Mouse (Mus musculus): ENCODE measurements at regions not wholly inside any gene's neighbourhood (a gene's known extent, or its start where the extent isn't known, plus 50 kb on each side); places are given as distances from the start of the nearest gene placed in this dataset.

- Histone ChIP-seq H3K27ac (ENCODE audit: insufficient read depth, low read length) (no peak overlapping the region), H3K27me3 (ENCODE audit: control insufficient read depth, insufficient read depth, low read length) (no peaks in the 10 kb centered on the region), H3K4me1 (ENCODE audit: control insufficient read depth, insufficient read depth, low read length) (no peaks in the 10 kb centered on the region), H3K4me3 (replicated peaks; ENCODE audit: insufficient read depth, low read depth, low read length) (no peak overlapping the region)
- TF ChIP-seq POLR2A (IDR thresholded peaks at IDR 0.05; ENCODE audit: borderline replicate concordance, insufficient read depth, low read length) (no peak), CTCF (IDR thresholded peaks at IDR 0.05; ENCODE audit: borderline replicate concordance, insufficient read depth, low read depth, low read length) (no peak)
- WGBS, result 89% methylated on average over 13 of the region's 13 CpGs
- no peak for DNase-seq
Measured at GRCm38 (mm10) chr9:60982383-60983085, 188.2 kb downstream of the Uaca start.

GRCm38 (mm10) chr9:60983246-60983645 is 188.9 kb downstream of the Uaca start:
- 88% methylated on average over 5 of the region's 5 CpGs for WGBS
- Histone ChIP-seq H3K4me1 (ENCODE audit: control insufficient read depth, insufficient read depth, low read length) (no peaks in the 10 kb centered on the region), H3K27me3 (ENCODE audit: control insufficient read depth, insufficient read depth, low read length) (no peaks in the 10 kb centered on the region), H3K4me3 (replicated peaks; ENCODE audit: insufficient read depth, low read depth, low read length) (no peak overlapping the region), H3K27ac (ENCODE audit: insufficient read depth, low read length) (no peak overlapping the region)
- no peak for DNase-seq
- TF ChIP-seq CTCF (IDR thresholded peaks at IDR 0.05; ENCODE audit: borderline replicate concordance, insufficient read depth, low read depth, low read length) (no peak), POLR2A (IDR thresholded peaks at IDR 0.05; ENCODE audit: borderline replicate concordance, insufficient read depth, low read length) (no peak)

- DNase-seq, result no peak
- H3K27me3 ChIP-seq (ENCODE audit: control insufficient read depth, insufficient read depth, low read length), result no peaks in the 10 kb centered on the region
- no peak overlapping the region for H3K27ac ChIP-seq (ENCODE audit: insufficient read depth, low read length)
- H3K4me3 ChIP-seq (replicated peaks; ENCODE audit: insufficient read depth, low read depth, low read length), result no peak overlapping the region
- H3K4me1 ChIP-seq (ENCODE audit: control insufficient read depth, insufficient read depth, low read length), result no peaks in the 10 kb centered on the region
- 89% methylated on average over 4 of the region's 4 CpGs for WGBS
- TF ChIP-seq POLR2A (IDR thresholded peaks at IDR 0.05; ENCODE audit: borderline replicate concordance, insufficient read depth, low read length), result no peak
- no peak for TF ChIP-seq CTCF (IDR thresholded peaks at IDR 0.05; ENCODE audit: borderline replicate concordance, insufficient read depth, low read depth, low read length)
Measured at GRCm38 (mm10) chr9:60988113-60988512, 193.8 kb downstream of the Uaca start.

GRCm38 (mm10) chr9:60989670-60990391 is 195.5 kb downstream of the Uaca start:
- WGBS, result 19% methylated on average over 13 of the region's 13 CpGs
- TF ChIP-seq CTCF (IDR thresholded peaks at IDR 0.05; ENCODE audit: borderline replicate concordance, insufficient read depth, low read depth, low read length) (no peak), POLR2A (IDR thresholded peaks at IDR 0.05; ENCODE audit: borderline replicate concordance, insufficient read depth, low read length) (no peak)

GRCm38 (mm10) chr9:60991509-60991908 is 197.2 kb downstream of the Uaca start:
- 96% methylated on average over 5 of the region's 5 CpGs for WGBS
- Histone ChIP-seq H3K4me3 (replicated peaks; ENCODE audit: insufficient read depth, low read depth, low read length) (no peak overlapping the region), H3K27me3 (ENCODE audit: control insufficient read depth, insufficient read depth, low read length) (no peaks in the 10 kb centered on the region), H3K4me1 (ENCODE audit: control insufficient read depth, insufficient read depth, low read length) (no peaks in the 10 kb centered on the region), H3K27ac (ENCODE audit: insufficient read depth, low read length) (no peak overlapping the region)
- no peak for DNase-seq
- TF ChIP-seq CTCF (IDR thresholded peaks at IDR 0.05; ENCODE audit: borderline replicate concordance, insufficient read depth, low read depth, low read length) (no peak), POLR2A (IDR thresholded peaks at IDR 0.05; ENCODE audit: borderline replicate concordance, insufficient read depth, low read length) (no peak)

More at GRCm38 (mm10) chr9:60989670-60990391, 195.5 kb downstream of the Uaca start:
- Histone ChIP-seq H3K27me3 (ENCODE audit: control insufficient read depth, insufficient read depth, low read length) (no peaks in the 10 kb centered on the region), H3K4me1 (ENCODE audit: control insufficient read depth, insufficient read depth, low read length) (no peaks in the 10 kb centered on the region), H3K4me3 (replicated peaks; ENCODE audit: insufficient read depth, low read depth, low read length) (no peak overlapping the region), H3K27ac (ENCODE audit: insufficient read depth, low read length) (no peak overlapping the region)
- DNase-seq, result no peak

GRCm38 (mm10) chr9:60993661-60994060 is 199.3 kb downstream of the Uaca start:
- Histone ChIP-seq H3K4me3 (replicated peaks; ENCODE audit: insufficient read depth, low read depth, low read length) (no peak overlapping the region), H3K27me3 (ENCODE audit: control insufficient read depth, insufficient read depth, low read length) (no peaks in the 10 kb centered on the region), H3K27ac (ENCODE audit: insufficient read depth, low read length) (no peak overlapping the region), H3K4me1 (ENCODE audit: control insufficient read depth, insufficient read depth, low read length) (no peaks in the 10 kb centered on the region)
- WGBS, result 81% methylated on average over 8 of the region's 8 CpGs
- TF ChIP-seq POLR2A (IDR thresholded peaks at IDR 0.05; ENCODE audit: borderline replicate concordance, insufficient read depth, low read length) (no peak), CTCF (IDR thresholded peaks at IDR 0.05; ENCODE audit: borderline replicate concordance, insufficient read depth, low read depth, low read length) (no peak)
- no peak for DNase-seq

- no peaks in the 10 kb centered on the region for H3K4me1 ChIP-seq (ENCODE audit: control insufficient read depth, insufficient read depth, low read length)
- TF ChIP-seq POLR2A (IDR thresholded peaks at IDR 0.05; ENCODE audit: borderline replicate concordance, insufficient read depth, low read length), result no peak
- no peak for TF ChIP-seq CTCF (IDR thresholded peaks at IDR 0.05; ENCODE audit: borderline replicate concordance, insufficient read depth, low read depth, low read length)
- no peak overlapping the region for H3K4me3 ChIP-seq (replicated peaks; ENCODE audit: insufficient read depth, low read depth, low read length)
- no peak for DNase-seq
- H3K27ac ChIP-seq (ENCODE audit: insufficient read depth, low read length), result no peak overlapping the region
- no peaks in the 10 kb centered on the region for H3K27me3 ChIP-seq (ENCODE audit: control insufficient read depth, insufficient read depth, low read length)
- 86% methylated on average over 6 of the region's 6 CpGs for WGBS
Measured at GRCm38 (mm10) chr9:60995096-60995495, 200.8 kb downstream of the Uaca start.

Data from cerebellum, adult 2 months (tissue).